Mouse (Mus musculus) forelimb bud, embryonic 11.5 days (tissue): Measurements from ENCODE around the gene Mtcp1.

Experiments used
- DNase-seq: peaks from one replicate; pipeline ENCODE4 v3.0.0-alpha.2; 2012; ENCODE audit warnings: low read depth, low spot score

Mtcp1 gene

GRCm38 (mm10) chrX:75415936-75416785 is at the start of gene Mtcp1, which contains the start of the genes Cmc4 and Brcc3:
Gene Mtcp1 (minus strand): TSS chrX:75416588.
Gene Cmc4 (minus strand): TSS chrX:75416584.
Gene Brcc3 (plus strand): TSS chrX:75416628.
- peak; percentile 89 for DNase-seq

GRCm38 (mm10) chrX:75454597-75454996 is 38.2 kb upstream of the Mtcp1 start:
- DNase-seq: no peak

GRCm38 (mm10) chrX:75409711-75410110 is 6.7 kb downstream of the Mtcp1 start:
- no peak for DNase-seq

GRCm38 (mm10) chrX:75403350-75403749 is 13.0 kb downstream of the Mtcp1 start:
- DNase-seq: no peak

- no peak for DNase-seq
Observed at GRCm38 (mm10) chrX:75402668-75403067, 13.7 kb downstream of the Mtcp1 start.

GRCm38 (mm10) chrX:75399471-75399870 is 16.9 kb downstream of the Mtcp1 start:
- no peak for DNase-seq

- DNase-seq: peak; percentile 60
Observed at GRCm38 (mm10) chrX:75382195-75382771, 34.1 kb downstream of the Mtcp1 start, which contains the start of the genes Fundc2 and F8. Gene Fundc2 (plus strand): TSS chrX:75382399. Gene F8 (minus strand): TSS chrX:75382615.

- no peak for DNase-seq
Observed at GRCm38 (mm10) chrX:75381699-75382098, 34.7 kb downstream of the Mtcp1 start.

GRCm38 (mm10) chrX:75381176-75381575 is 35.2 kb downstream of the Mtcp1 start:
- no peak for DNase-seq

GRCm38 (mm10) chrX:75376815-75377214 is 39.6 kb downstream of the Mtcp1 start:
- no peak for DNase-seq

- no peak for DNase-seq
Observed at GRCm38 (mm10) chrX:75372666-75373425, 43.5 kb downstream of the Mtcp1 start.

GRCm38 (mm10) chrX:75370197-75370596 is 46.2 kb downstream of the Mtcp1 start:
- no peak for DNase-seq
